Mouse (Mus musculus) limb, embryonic 11.5 days (tissue): ENCODE results near the gene Cers5. TPM values are rescaled to one million over a fixed set of nuclear protein-coding genes. Genes with fewer than 3 reads are reported as not detected.

Source experiments
- ATAC-seq: fragments of 200-750 bp; cut with Nextera tagmentation; 2 replicates; pipeline ENCODE4 v1.8.0; 2017; ENCODE audit warnings: low read depth; ENCODE audit not compliant: insufficient number of reproducible peaks, low FRiP score, low TSS enrichment
- DNase-seq: peaks from one replicate; pipeline ENCODE4 v3.0.0-alpha.2; 2015; ENCODE audit warnings: low spot score
- H3K27ac ChIP-seq: fragments of 300-500 bp; sonication (generic); replicated peaks from 2 replicates; pipeline ENCODE4 v1.5.1; 2014; ENCODE audit warnings: low read depth, mild to moderate bottlenecking, low read length
- H3K27me3 ChIP-seq: fragments of 300-500 bp; sonication (generic); 2 replicates; pipeline ENCODE4 v1.6.1; 2014; ENCODE audit warnings: mild to moderate bottlenecking, low read length, mixed read lengths; ENCODE audit not compliant: control insufficient read depth, insufficient read depth
- H3K36me3 ChIP-seq: fragments of 300-500 bp; sonication (generic); 2 replicates; pipeline ENCODE4 v1.6.1; 2014; ENCODE audit warnings: mild to moderate bottlenecking, low read length, moderate library complexity, mixed read lengths; ENCODE audit not compliant: control insufficient read depth, insufficient read depth
- H3K4me1 ChIP-seq: fragments of 300-500 bp; sonication (generic); 2 replicates; pipeline ENCODE4 v1.6.1; 2014; ENCODE audit warnings: low read length, mixed read lengths; ENCODE audit not compliant: control insufficient read depth, insufficient read depth
- H3K4me2 ChIP-seq: fragments of 300-500 bp; sonication (generic); 2 replicates; pipeline ENCODE4 v1.6.1; 2014; ENCODE audit warnings: low read depth, mild to moderate bottlenecking, moderate library complexity; ENCODE audit not compliant: severe bottlenecking
- H3K4me3 ChIP-seq: fragments of 300-500 bp; sonication (generic); 2 replicates; pipeline ENCODE4 v1.5.1; 2014; ENCODE audit warnings: low read depth, low read length
- H3K9ac ChIP-seq: fragments of 300-500 bp; sonication (generic); 2 replicates; pipeline ENCODE4 v1.6.1; 2014; ENCODE audit warnings: mild to moderate bottlenecking, low read length
- H3K9me3 ChIP-seq: fragments of 300-500 bp; sonication (generic); 2 replicates; pipeline ENCODE4 v1.6.1; 2016; ENCODE audit warnings: low read length; ENCODE audit not compliant: control insufficient read depth
- WGBS: fragments of 180-500 bp; shearing (Covaris S2); extraction: QIAGEN DNeasy Blood & Tissue Kit; methylation state at CpG from one replicate; pipeline ENCODE4 v1.1.7; 2014; 5-methylcytosine and 5-hydroxymethylcytosine counted together
- polyA plus RNA-seq: library from polyadenylated mRNA; unstranded; fragments of >200 nt; fragmentation: Nextera tagmentation; extraction: Ambion mirVana; gene quantifications from 2 replicates; pipeline ENCODE4 v1.2.1, GENCODE M21; 2014

Gene Cers5
- polyA plus RNA-seq, 1 experiment from 2014 or later, result 75.3 TPM

DNA sequence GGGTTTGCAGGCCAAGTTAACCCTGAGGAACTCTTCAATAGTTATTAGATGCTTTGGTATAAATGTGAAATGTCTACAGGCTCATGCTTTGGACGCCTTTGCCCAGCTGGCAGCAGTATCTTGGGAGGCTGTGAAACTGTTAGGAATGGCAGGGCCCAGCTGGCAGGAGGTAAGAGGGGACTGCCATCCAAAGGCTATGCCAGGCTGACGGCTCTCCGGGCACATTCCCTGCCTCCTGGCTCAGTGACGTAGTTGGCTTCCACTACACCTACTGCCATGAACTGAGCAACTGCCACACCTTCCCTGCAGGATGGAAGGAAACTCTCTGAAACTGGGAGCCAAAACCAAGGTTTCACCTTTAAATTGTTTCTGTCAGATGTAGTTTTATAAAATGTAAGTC lies 32.5 kb downstream of the Cers5 start:
- WGBS, result 92% methylated on average over 4 of the region's 4 CpGs
- no peaks in the 10 kb centered on the region for H3K9me3 ChIP-seq
- H3K27ac ChIP-seq, result no peak overlapping the region
- H3K27me3 ChIP-seq, result no peaks in the 10 kb centered on the region
- no peaks in the 10 kb centered on the region for H3K4me1 ChIP-seq
- ATAC-seq, result no peak
- peaks cover 13% of the 10 kb centered on the region; the same call in 1 of the 2 replicates for H3K36me3 ChIP-seq
- H3K9ac ChIP-seq, result no peak overlapping the region
- H3K4me2 ChIP-seq, result no peak overlapping the region
- no peak overlapping the region for H3K4me3 ChIP-seq
- no peak for DNase-seq

DNA sequence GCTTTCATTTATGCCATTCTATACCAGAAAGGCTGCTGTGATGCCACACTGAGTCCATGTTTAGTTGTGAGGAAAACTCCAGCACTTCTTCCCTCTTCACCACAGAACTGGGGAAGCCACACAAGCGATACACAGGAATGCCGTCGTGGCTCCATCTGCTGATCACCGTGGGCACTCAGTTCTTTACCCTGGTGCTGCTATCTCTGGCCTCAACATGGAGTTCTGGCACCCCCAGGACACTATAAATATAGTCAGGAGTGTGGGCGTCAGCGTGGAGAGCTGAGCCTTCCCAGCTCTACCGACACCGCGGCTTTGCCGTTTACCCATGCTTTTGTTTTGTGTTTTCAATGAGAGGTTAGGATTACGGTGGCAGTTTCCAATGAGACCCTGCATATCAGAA lies 36.0 kb downstream of the Cers5 start:
- no peak for ATAC-seq
- no peak overlapping the region for H3K27ac ChIP-seq
- peaks cover 13% of the 10 kb centered on the region; the same call in 1 of the 2 replicates for H3K36me3 ChIP-seq
- H3K27me3 ChIP-seq, result no peaks in the 10 kb centered on the region
- 93% methylated on average over 11 of the region's 11 CpGs for WGBS
- no peaks in the 10 kb centered on the region for H3K9me3 ChIP-seq
- DNase-seq, result no peak
- no peak overlapping the region for H3K4me3 ChIP-seq
- no peaks in the 10 kb centered on the region for H3K4me1 ChIP-seq
- H3K9ac ChIP-seq, result no peak overlapping the region
- H3K4me2 ChIP-seq, result no peak overlapping the region

DNA sequence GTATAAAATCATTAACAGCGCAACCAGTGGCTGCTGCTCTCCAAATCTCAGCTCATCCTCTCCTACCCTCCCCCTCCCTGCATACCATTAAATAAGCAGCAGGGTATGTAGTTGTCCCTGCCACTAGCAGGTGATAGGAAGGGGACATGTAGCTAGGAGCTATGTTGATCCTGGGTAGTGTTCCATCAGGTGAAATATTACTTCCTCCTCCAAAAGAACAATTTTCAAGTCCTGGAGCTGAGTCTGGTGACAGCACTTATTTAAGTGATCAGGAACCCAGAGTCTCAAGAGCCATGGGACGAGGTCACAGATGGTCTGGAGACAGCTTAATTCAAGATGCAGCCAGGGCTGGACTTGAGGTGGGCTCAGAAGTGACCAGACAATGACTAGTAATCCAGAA lies 37.1 kb downstream of the Cers5 start:
- Histone ChIP-seq H3K9ac (no peak overlapping the region), H3K36me3 (peaks cover 13% of the 10 kb centered on the region; the same call in 1 of the 2 replicates), H3K4me2 (no peak overlapping the region), H3K4me1 (no peaks in the 10 kb centered on the region), H3K4me3 (no peak overlapping the region), H3K9me3 (no peaks in the 10 kb centered on the region), H3K27ac (no peak overlapping the region), H3K27me3 (no peaks in the 10 kb centered on the region)
- 95% methylated on average over 2 of the region's 2 CpGs for WGBS
- no peak for ATAC-seq
- DNase-seq, result no peak

DNA sequence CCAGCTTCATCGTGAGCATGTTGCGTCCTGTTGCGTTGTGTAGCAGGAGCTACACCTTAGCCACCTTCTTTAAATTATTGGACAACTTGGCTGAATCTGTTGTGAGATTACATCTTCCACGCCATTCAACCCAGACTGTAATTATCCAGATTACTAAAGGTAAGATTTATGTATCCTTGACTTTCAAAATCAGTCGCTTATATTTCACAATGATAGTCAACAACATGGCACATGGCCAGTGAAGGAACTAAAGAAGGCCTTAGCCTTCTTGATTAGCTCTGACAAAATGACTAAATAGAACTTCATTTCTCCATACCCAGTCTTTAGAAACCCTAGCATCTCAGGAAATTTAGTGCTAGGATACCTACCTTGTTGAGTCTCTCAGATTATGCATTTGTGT lies 39.5 kb downstream of the Cers5 start:
- DNase-seq (no peak), ATAC-seq (no peak)
- Histone ChIP-seq H3K4me2 (no peak overlapping the region), H3K4me3 (no peak overlapping the region), H3K27me3 (no peaks in the 10 kb centered on the region), H3K27ac (no peak overlapping the region), H3K9ac (no peak overlapping the region), H3K9me3 (peaks cover 3% of the 10 kb centered on the region; the same call in 1 of the 2 replicates), H3K36me3 (peaks cover 15% of the 10 kb centered on the region), H3K4me1 (no peaks in the 10 kb centered on the region)
- 88% methylated on average over 5 of the region's 5 CpGs for WGBS

DNA sequence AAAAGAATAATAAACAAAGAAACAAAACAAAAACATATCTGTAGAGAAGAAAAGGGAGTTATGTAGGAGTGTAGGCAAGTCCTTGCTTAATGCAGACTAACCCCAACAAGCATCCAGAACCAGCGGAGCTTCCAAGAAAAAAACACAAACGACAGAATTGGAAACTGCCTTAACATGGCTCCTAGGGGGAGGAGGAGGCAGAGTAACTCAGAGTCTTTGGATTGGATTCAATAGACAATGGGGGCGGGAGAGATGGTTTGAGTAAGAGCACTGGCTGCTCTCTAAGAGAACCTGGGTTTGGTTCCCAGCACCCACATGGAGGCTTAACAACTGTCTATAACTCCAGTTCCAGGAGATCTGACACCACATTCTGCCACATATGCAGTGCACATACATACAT lies 41.0 kb downstream of the Cers5 start:
- H3K9me3 ChIP-seq, result peaks cover 3% of the 10 kb centered on the region; the same call in 1 of the 2 replicates
- WGBS, result 94% methylated on average over 3 of the region's 3 CpGs
- DNase-seq (no peak), ATAC-seq (no peak)
- H3K36me3 ChIP-seq, result peaks cover 13% of the 10 kb centered on the region
- H3K27me3 ChIP-seq, result no peaks in the 10 kb centered on the region
- no peak overlapping the region for H3K27ac ChIP-seq
- H3K4me1 ChIP-seq, result peaks cover under 1% of the 10 kb centered on the region; the same call in 1 of the 2 replicates
- H3K9ac ChIP-seq, result no peak overlapping the region
- H3K4me2 ChIP-seq, result no peak overlapping the region
- no peak overlapping the region for H3K4me3 ChIP-seq

DNA sequence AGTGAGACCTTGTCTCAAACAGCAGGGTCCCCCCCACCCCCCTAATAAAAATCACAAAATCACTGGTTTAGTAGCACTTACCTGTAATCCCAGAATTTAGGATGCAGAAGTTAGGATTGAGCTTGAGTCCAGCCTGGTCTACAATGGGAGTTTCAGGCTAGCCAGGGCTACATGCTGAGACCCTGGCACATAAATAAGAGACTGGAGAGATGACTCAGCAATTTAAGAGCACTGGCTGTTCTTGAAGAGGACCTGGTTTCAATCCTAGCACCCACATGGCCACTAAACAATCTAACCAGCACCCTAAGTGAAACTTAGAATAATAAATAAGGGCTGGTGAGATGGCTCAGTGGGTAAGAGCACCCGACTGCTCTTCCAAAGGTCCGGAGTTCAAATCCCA lies 41.5 kb downstream of the Cers5 start:
- 97% methylated on average over 2 of the region's 2 CpGs for WGBS
- no peaks in the 10 kb centered on the region for H3K27me3 ChIP-seq
- H3K4me2 ChIP-seq, result no peak overlapping the region
- H3K4me3 ChIP-seq, result no peak overlapping the region
- no peak for ATAC-seq
- H3K4me1 ChIP-seq, result peaks cover 3% of the 10 kb centered on the region; the same call in 1 of the 2 replicates
- no peak for DNase-seq
- no peak overlapping the region for H3K9ac ChIP-seq
- H3K36me3 ChIP-seq, result peaks cover 13% of the 10 kb centered on the region
- H3K9me3 ChIP-seq, result peaks cover 3% of the 10 kb centered on the region; the same call in 1 of the 2 replicates
- H3K27ac ChIP-seq, result no peak overlapping the region

DNA sequence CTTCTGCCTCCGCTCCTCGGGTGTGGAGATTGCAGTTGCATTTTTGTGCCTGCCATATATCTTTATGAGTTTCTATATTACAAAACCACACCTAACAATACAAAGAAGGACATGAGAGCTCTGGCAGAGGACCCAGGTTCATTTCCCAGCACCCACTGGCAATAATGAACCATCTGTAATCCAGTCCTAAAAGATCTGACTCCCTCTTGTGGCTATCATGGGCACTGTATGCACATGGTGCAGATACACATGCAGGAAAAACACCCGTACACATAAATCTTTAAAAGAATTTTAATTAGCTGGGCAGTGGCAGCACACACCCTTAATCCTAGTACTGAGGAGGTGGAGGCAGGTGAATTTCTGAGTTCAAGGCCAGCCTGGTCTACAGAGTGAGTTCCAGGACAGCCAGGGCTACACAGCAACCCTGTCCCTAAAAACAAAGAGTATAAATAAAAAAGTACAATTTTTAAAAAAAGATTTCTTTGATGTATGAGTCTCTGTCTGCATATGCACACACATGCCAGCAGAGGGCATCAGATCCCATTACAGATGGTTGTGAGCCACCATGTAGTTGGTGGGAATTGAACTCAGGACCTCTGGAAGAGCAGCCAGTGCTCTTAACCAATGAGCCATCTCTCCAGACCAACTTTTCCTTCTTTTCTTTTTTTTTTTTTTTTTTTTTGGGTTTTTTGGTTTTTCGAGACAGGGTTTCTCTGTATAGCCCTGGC lies 43.5 kb downstream of the Cers5 start:
- no peak overlapping the region for H3K27ac ChIP-seq
- peaks cover 13% of the 10 kb centered on the region for H3K36me3 ChIP-seq
- H3K9ac ChIP-seq, result no peak overlapping the region
- WGBS, result 98% methylated on average over 3 of the region's 4 CpGs
- H3K4me1 ChIP-seq, result peaks cover 8% of the 10 kb centered on the region; the same call in 1 of the 2 replicates
- no peak overlapping the region for H3K4me2 ChIP-seq
- H3K27me3 ChIP-seq, result no peaks in the 10 kb centered on the region
- no peak for ATAC-seq
- H3K9me3 ChIP-seq, result peaks cover 3% of the 10 kb centered on the region; the same call in 1 of the 2 replicates
- DNase-seq, result no peak
- no peak overlapping the region for H3K4me3 ChIP-seq

DNA sequence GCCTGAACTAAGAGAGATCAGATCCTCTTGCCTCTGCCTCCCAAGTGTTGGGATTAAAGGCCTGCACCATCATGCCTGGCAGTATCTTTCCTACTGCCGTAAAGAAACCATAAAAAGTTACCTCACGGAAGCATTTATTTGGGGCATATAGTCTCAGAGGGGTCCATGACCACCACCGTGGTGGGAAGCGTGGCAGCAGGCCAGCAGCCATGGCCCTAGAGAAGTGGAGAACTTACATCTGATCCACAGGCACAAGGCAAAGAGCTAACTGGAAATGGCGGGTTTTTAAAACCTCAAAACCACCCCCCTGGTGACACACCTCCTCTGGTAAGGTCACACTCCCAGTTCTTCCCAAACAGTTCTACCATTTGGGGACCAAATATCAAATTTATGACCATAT lies 44.5 kb downstream of the Cers5 start:
- Histone ChIP-seq H3K36me3 (peaks cover 13% of the 10 kb centered on the region), H3K4me1 (peaks cover 18% of the 10 kb centered on the region; the same call in 1 of the 2 replicates), H3K9ac (no peak overlapping the region), H3K4me2 (no peak overlapping the region), H3K27me3 (no peaks in the 10 kb centered on the region), H3K4me3 (no peak overlapping the region), H3K27ac (no peak overlapping the region), H3K9me3 (peaks cover 3% of the 10 kb centered on the region; the same call in 1 of the 2 replicates)
- 94% methylated on average over 5 of the region's 5 CpGs for WGBS
- ATAC-seq (no peak), DNase-seq (no peak)
